Mouse (Mus musculus) CH12.LX (cell line): ENCODE measurements around the gene Bmp8b. TPM values are rescaled to one million over a fixed set of nuclear protein-coding genes. Genes with fewer than 3 reads are reported as not detected.

Experiments used
- DNase-seq: peaks from one replicate; pipeline ENCODE4 v3.0.0-alpha.2; 2013; ENCODE audit errors: extremely low read depth
- H3K27ac ChIP-seq: 2 replicates; pipeline ENCODE4 v1.5.1; 2012; ENCODE audit warnings: low read depth, mild to moderate bottlenecking, control low read depth, moderate library complexity; ENCODE audit not compliant: insufficient read depth
- H3K27me3 ChIP-seq: replicated peaks from 2 replicates; pipeline ENCODE3; 2012; ENCODE audit warnings: inconsistent platforms
- H3K36me3 ChIP-seq, 2 experiments: replicated peaks in 1 of 2; 2 replicates each; pipeline versions ENCODE3 to v1.6.1; 2012; ENCODE audit warnings: inconsistent platforms in 1 of 2, low read length in 1 of 2, mild to moderate bottlenecking in 1 of 2, mixed read lengths in 1 of 2, moderate library complexity in 1 of 2; ENCODE audit not compliant: control insufficient read depth in 1 of 2, insufficient read depth in 1 of 2
- H3K4me1 ChIP-seq, 2 experiments: 2 replicates each; pipeline ENCODE4 v1.6.1; 2012; ENCODE audit warnings: inconsistent platforms in 1 of 2, moderate library complexity in 1 of 2; ENCODE audit not compliant: insufficient read depth in 2 of 2, control insufficient read depth in 1 of 2
- H3K4me2 ChIP-seq: 2 replicates; pipeline ENCODE4 v1.6.1; 2012; ENCODE audit warnings: low read depth, mild to moderate bottlenecking, control low read depth; ENCODE audit not compliant: poor library complexity, insufficient read depth, severe bottlenecking
- H3K4me3 ChIP-seq, 3 experiments: fragments of 150-350 bp in 1 of 3; sonication (generic) in 1 of 3; replicated peaks in 1 of 3; 2 replicates each; pipeline versions ENCODE3 to v1.5.1; 2011 to 2012; ENCODE audit warnings: low read depth in 2 of 3, low read length in 2 of 3, mild to moderate bottlenecking in 2 of 3, moderate library complexity in 2 of 3, control low read depth in 1 of 3, improper control_type of control experiment in 1 of 3, inconsistent platforms in 1 of 3, mixed read lengths in 1 of 3; ENCODE audit not compliant: poor library complexity in 1 of 3
- H3K79me2 ChIP-seq: replicated peaks from 2 replicates; pipeline ENCODE4 v1.6.1; 2012; ENCODE audit warnings: mild to moderate bottlenecking, moderate library complexity; ENCODE audit not compliant: control insufficient read depth, poor library complexity, insufficient read depth, severe bottlenecking; ENCODE audit errors: extremely low read depth
- H3K9ac ChIP-seq: 2 replicates; pipeline ENCODE4 v1.6.1; 2012; ENCODE audit warnings: low read depth, mild to moderate bottlenecking, control low read depth, moderate library complexity; ENCODE audit not compliant: insufficient read depth
- H3K9me3 ChIP-seq: replicated peaks from 2 replicates; pipeline ENCODE3; 2012; ENCODE audit warnings: low read length, inconsistent platforms, mixed read lengths
- BHLHE40 ChIP-seq: IDR thresholded peaks from 2 replicates; pipeline ENCODE4 v1.6.1; 2011; ENCODE audit warnings: mild to moderate bottlenecking, low read depth, low read length, improper control_type of control experiment
- CTCF ChIP-seq, 2 experiments: IDR thresholded peaks in 1 of 2; conservative IDR thresholded peaks in 1 of 2; 2 replicates each; pipeline ENCODE4 v1.5.1; 2011 to 2012; ENCODE audit warnings: low read depth in 2 of 2, low read length in 2 of 2, improper control_type of control experiment in 1 of 2, inconsistent platforms in 1 of 2, mild to moderate bottlenecking in 1 of 2, moderate library complexity in 1 of 2
- E2F4 ChIP-seq: IDR thresholded peaks from 2 replicates; pipeline ENCODE4 v1.6.1; 2011; ENCODE audit warnings: low read depth, low read length, improper control_type of control experiment; ENCODE audit not compliant: insufficient replicate concordance
- ELF1 ChIP-seq: IDR thresholded peaks from 2 replicates; pipeline ENCODE4 v1.6.1; 2014; ENCODE audit warnings: low read depth, mild to moderate bottlenecking, inconsistent platforms, low read length, improper control_type of control experiment
- GABPA ChIP-seq: IDR thresholded peaks from 2 replicates; pipeline ENCODE4 v1.6.1; 2012; ENCODE audit warnings: low read depth, low read length, improper control_type of control experiment, inconsistent platforms; ENCODE audit not compliant: insufficient replicate concordance
- IRF4 ChIP-seq: IDR thresholded peaks from 2 replicates; pipeline ENCODE4 v1.6.1; 2014; ENCODE audit warnings: low read depth, mild to moderate bottlenecking, inconsistent platforms, low read length, improper control_type of control experiment
- KAT2A ChIP-seq: IDR thresholded peaks from 2 replicates; pipeline ENCODE4 v1.6.1; 2012; ENCODE audit warnings: low read length, improper control_type of control experiment, inconsistent platforms; ENCODE audit not compliant: insufficient replicate concordance
- MAFK ChIP-seq: IDR thresholded peaks from 2 replicates; pipeline ENCODE4 v1.6.1; 2011; ENCODE audit warnings: low read length, improper control_type of control experiment; ENCODE audit not compliant: insufficient replicate concordance
- MAZ ChIP-seq: IDR thresholded peaks from 2 replicates; pipeline ENCODE4 v1.6.1; 2012; ENCODE audit warnings: low read depth, mild to moderate bottlenecking, inconsistent platforms, low read length, improper control_type of control experiment, moderate library complexity
- MEF2A ChIP-seq: IDR thresholded peaks from 2 replicates; pipeline ENCODE4 v1.6.1; 2014; ENCODE audit warnings: low read depth, mild to moderate bottlenecking, inconsistent platforms, low read length, improper control_type of control experiment, borderline replicate concordance
- MXI1 ChIP-seq: IDR thresholded peaks from 2 replicates; pipeline ENCODE4 v1.6.1; 2011; ENCODE audit warnings: mild to moderate bottlenecking, low read depth, low read length, improper control_type of control experiment
- NELFE ChIP-seq: IDR thresholded peaks from 2 replicates; pipeline ENCODE4 v1.6.1; 2011; ENCODE audit warnings: low read depth, low read length, improper control_type of control experiment
- POLR2A ChIP-seq: IDR thresholded peaks from 2 replicates; pipeline ENCODE4 v1.6.1; 2011; ENCODE audit warnings: low read depth, mild to moderate bottlenecking, improper control_type of control experiment, low read length
- RAD21 ChIP-seq: IDR thresholded peaks from 2 replicates; pipeline ENCODE4 v1.6.1; 2011; ENCODE audit warnings: low read depth, mild to moderate bottlenecking, low read length, improper control_type of control experiment, moderate library complexity
- RCOR1 ChIP-seq: conservative IDR thresholded peaks from 2 replicates; pipeline ENCODE4 v1.6.1; 2012; ENCODE audit warnings: low read depth, mild to moderate bottlenecking, inconsistent platforms, low read length, improper control_type of control experiment
- SIN3A ChIP-seq: IDR thresholded peaks from 2 replicates; pipeline ENCODE4 v1.6.1; 2012; ENCODE audit warnings: low read length, improper control_type of control experiment, inconsistent platforms
- SMC3 ChIP-seq: IDR thresholded peaks from 2 replicates; pipeline ENCODE4 v1.6.1; 2011; ENCODE audit warnings: low read depth, low read length, improper control_type of control experiment
- TCF12 ChIP-seq: IDR thresholded peaks from 2 replicates; pipeline ENCODE4 v1.6.1; 2014; ENCODE audit warnings: low read depth, mild to moderate bottlenecking, inconsistent platforms, low read length, improper control_type of control experiment
- ZC3H11A ChIP-seq: IDR thresholded peaks from 2 replicates; pipeline ENCODE4 v1.6.1; 2012; ENCODE audit warnings: low read depth, mild to moderate bottlenecking, inconsistent platforms, low read length, improper control_type of control experiment
- ZNF384 ChIP-seq: IDR thresholded peaks from 2 replicates; pipeline ENCODE4 v1.6.1; 2012; ENCODE audit warnings: low read depth, low read length, improper control_type of control experiment, inconsistent platforms
- dilution Hi-C: fragments of 300-500 bp; cut with MboI; formaldehyde crosslinking; loops from 2 replicates; pipeline ENCODE4 v1.14.3; 2020; ENCODE audit warnings: low sequenced_read_pairs; ENCODE audit not compliant: extremely low pct_unique_long_range_greater_than_20kb, extremely low pct_ligation_motif_present
- in situ Hi-C: fragments of 300-500 bp; cut with MboI; formaldehyde crosslinking; loops from 3 replicates; pipeline ENCODE4 v1.14.3; 2019; ENCODE audit warnings: low sequenced_read_pairs, low pct_ligation_motif_present, low pct_unique_long_range_greater_than_20kb, mixed read lengths
- polyA plus RNA-seq: library from polyadenylated mRNA; unstranded; fragments of >175 nt; gene quantifications from 2 replicates; pipeline ENCODE4 v1.2.1, GENCODE M21; 2012; ENCODE audit warnings: low read depth; ENCODE audit not compliant: insufficient read length
- total RNA-seq, 2 experiments: library from RNA; depleted of rRNA; stranded (reverse); fragments of 300-350 nt in 1 of 2; fragments of >200 nt in 1 of 2; gene quantifications; 2 replicates each; pipeline ENCODE4 v1.2.3; 2012 to 2014

Gene Bmp8b
- total and polyA plus RNA-seq, 3 experiments = not detected

DNA sequence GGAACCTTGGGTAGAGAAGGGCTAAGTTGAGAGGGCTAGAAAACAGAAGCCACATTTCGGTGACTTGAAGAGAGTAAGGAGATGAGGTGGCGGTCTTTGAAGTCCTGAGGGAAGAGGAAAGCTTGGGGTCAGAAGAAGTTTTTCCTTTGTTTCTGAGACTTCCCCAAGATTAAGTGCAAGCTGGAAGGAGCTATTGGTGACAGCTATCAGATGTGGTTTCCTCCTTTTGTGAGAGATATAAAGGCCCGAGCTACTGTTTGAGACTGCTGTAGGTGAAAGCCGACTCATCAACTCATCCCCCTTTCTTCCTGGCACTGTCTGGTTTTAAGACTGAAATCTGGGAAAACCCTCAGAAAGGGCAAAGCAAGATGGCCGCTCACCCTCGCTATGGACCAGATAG, 36.3 kb upstream of the Bmp8b start:
- peaks cover 0 to 3% of the 10 kb centered on the region in 2 experiments; a peak in 1 of 4 replicates for H3K4me1 ChIP-seq
- H3K36me3 ChIP-seq = no peaks in the 10 kb centered on the region
- in situ Hi-C loops = no loop called here
- H3K9me3 ChIP-seq = no peaks in the 10 kb centered on the region
- H3K4me3 ChIP-seq = no peak overlapping the region
- no peak overlapping the region for H3K4me2 ChIP-seq
- peaks cover 24% of the 10 kb centered on the region for H3K27me3 ChIP-seq
- TF ChIP-seq MEF2A = no peak
- no peak for TF ChIP-seq NELFE
- no peak for TF ChIP-seq RCOR1
- TF ChIP-seq ZC3H11A = no peak
- no peak for TF ChIP-seq ZNF384
- TF ChIP-seq BHLHE40 = no peak
- no peak for TF ChIP-seq MXI1
- no peak for TF ChIP-seq GABPA
- no peak for TF ChIP-seq MAZ
- TF ChIP-seq POLR2A = no peak
- no peak for TF ChIP-seq IRF4
- no peak for TF ChIP-seq MAFK
- no peak for TF ChIP-seq KAT2A
- no peak for TF ChIP-seq CTCF (conservative IDR thresholded peaks at IDR 0.05 in 1 of 2, IDR thresholded peaks at IDR 0.05 in 1 of 2; ENCODE audit: low read depth in 2 of 2, low read length in 2 of 2)
- no peak for TF ChIP-seq SIN3A
- TF ChIP-seq TCF12 = no peak
- TF ChIP-seq E2F4 = no peak
- TF ChIP-seq, all 38 proteins: peak for 0
- Histone ChIP-seq H3K79me2 (no peaks in the 10 kb centered on the region), H3K27ac (no peak overlapping the region), H3K9ac (no peak overlapping the region)
- dilution Hi-C loops = no loop called here
- no peak for DNase-seq

DNA sequence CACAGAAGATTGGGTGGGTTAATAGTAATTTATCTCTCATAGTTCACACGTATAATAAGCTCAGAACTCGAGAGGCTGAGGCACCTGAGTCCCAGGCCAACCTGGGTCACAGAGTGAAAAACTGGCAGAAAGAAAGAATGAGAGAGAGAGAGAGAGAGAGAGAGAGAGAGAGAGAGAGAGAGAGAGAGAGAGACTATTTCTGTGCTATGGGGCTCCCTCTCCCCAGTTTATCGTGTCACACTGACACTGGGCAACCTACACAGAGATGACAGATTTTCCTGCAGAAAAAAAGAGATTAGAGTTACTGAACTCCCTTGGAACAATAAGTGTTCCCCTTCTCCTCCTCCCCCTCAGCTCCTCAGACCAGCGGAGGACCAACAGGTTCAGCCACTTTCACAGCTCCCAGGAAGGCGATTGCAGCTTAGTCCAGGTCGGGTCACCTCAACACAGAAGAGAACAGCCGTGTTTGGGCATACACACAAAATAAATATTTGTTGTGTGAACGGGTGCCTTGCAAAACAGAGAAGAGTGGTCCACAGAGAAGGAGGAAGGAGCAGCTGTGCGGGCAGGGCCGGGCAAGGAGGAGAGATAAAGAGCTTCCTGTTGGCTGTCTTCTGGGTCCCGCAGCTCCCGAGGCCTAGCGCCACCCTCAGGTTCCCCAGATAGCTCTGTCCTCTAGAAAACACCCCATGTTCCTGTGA, 33.5 kb upstream of the Bmp8b start:
- Histone ChIP-seq H3K4me1 (peaks cover 0 to 3% of the 10 kb centered on the region in 2 experiments; a peak in 1 of 4 replicates), H3K9me3 (no peaks in the 10 kb centered on the region), H3K79me2 (no peaks in the 10 kb centered on the region), H3K27ac (no peak overlapping the region), H3K9ac (no peak overlapping the region), H3K4me3 (no peak overlapping the region), H3K4me2 (peak overlapping the region; percentile 8; the same call in 1 of the 2 replicates), H3K27me3 (peaks cover 30% of the 10 kb centered on the region), H3K36me3 (no peaks in the 10 kb centered on the region)
- dilution Hi-C loops (no loop called here), in situ Hi-C loops (no loop called here)
- peak; percentile 37; the same call in 1 of the 2 replicates for TF ChIP-seq ELF1
- TF ChIP-seq SMC3 = peak; percentile 45; the same call in 1 of the 2 replicates
- TF ChIP-seq RAD21 = peak; percentile 46
- no peak for TF ChIP-seq SIN3A
- TF ChIP-seq CTCF (conservative IDR thresholded peaks at IDR 0.05 in 1 of 2, IDR thresholded peaks at IDR 0.05 in 1 of 2; ENCODE audit: low read depth in 2 of 2, low read length in 2 of 2) = peak in 1 of 2 experiments; percentile 68; a peak in 2 of 4 replicates
- no peak for TF ChIP-seq GABPA
- peak; percentile 31 for DNase-seq
